Mouse (Mus musculus) CH12F3 (cell line): Measurements from ENCODE around the gene Olfr1259.
"Not testable (repeated sequence)": the region's sequence is repeated elsewhere in the genome, so short reads cannot be mapped to it uniquely, and the experiment has no call there.

Source experiments
- in situ Hi-C: fragments of 300-500 bp; cut with MboI; formaldehyde crosslinking; loops from 2 replicates; pipeline ENCODE4 v1.14.3; 2020; ENCODE audit warnings: low sequenced_read_pairs

Olfr1259 gene

DNA sequence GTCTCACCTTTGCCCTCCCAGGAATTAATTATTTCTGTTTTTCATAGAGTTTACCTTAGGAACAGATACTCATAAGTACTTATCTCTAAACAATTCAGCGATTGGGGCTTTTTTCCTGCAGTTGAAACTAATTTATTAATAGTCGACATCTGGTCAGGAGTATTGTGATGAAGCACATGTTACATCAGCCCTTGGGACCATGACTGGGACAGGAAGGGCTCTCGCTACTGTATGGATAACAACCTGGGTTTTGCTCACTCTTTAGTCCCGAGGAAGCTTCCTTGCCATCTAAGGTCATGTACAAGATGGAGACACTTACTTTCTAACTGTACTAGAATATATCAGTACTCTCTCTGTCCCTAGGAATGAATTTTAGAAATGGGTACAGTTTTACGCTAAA lies at the start of gene Olfr1259:
Olfr1259 (minus strand) TSS at position 101 of the 400 bp plus-strand sequence.
- in situ Hi-C loops = no loop called here

DNA sequence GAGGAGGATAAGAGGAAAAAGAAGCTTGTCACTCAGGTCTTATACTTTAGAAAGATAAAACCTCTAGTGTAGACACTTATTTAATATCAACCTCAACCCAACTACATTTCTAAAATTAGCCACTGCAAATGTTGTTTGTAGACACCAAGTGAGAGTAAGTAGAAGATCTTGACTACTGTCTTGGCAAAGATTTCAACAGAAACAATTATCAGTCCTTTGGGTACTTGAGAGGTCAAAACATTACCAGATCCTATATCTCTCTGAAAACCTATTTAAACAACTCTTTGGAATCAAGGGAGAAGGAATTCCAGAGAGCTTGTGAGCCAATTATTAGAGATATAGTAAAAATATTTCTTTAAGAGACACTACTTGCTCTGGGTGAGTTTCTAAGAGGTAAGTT lies 42.5 kb upstream of the Olfr1259 start, which contains the start of gene Olfr1261:
Olfr1261 (plus strand) TSS at position 301 of the 400 bp plus-strand sequence.
- in situ Hi-C loops = no loop called here

DNA sequence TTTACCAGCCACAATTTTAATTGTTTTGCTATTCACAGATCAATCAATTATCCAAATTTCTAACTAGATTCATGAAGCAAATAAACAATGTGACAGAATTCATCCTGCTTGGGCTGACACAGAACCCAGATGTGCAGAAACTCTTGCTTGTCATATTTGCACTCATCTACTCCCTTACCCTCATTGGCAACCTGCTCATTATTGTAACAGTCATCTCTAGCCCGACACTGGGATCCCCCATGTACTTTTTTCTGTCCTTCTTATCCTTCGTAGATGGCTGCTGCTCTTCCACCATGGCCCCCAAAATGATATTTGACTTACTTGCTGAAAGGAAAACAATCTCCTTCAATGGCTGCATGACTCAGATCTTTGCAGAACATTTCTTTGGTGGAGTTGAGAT lies 29.2 kb upstream of the Olfr1259 start:
- in situ Hi-C loops = no loop called here

DNA sequence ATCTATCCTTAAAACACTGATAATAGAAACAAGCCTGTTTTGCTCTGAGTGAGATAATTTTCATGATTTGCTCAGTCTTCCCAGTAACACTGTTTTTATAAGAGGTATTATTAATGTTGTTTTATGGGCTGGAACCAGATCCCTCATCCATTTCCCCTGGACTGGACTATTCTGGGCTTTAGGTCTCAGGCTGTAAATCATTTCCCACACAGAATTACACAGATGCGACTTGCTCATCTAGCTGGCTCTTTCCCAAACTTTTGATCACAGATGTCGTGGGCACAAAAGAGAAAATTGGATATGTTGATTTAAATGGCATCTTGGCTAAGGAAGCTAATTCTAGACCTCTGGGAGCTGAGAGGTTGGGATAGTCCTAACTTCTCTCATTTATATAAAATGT lies 25.7 kb upstream of the Olfr1259 start, which contains the start of gene Olfr1260:
Olfr1260 (plus strand) TSS at position 157 of the 400 bp plus-strand sequence.
- in situ Hi-C loops = no loop called here

DNA sequence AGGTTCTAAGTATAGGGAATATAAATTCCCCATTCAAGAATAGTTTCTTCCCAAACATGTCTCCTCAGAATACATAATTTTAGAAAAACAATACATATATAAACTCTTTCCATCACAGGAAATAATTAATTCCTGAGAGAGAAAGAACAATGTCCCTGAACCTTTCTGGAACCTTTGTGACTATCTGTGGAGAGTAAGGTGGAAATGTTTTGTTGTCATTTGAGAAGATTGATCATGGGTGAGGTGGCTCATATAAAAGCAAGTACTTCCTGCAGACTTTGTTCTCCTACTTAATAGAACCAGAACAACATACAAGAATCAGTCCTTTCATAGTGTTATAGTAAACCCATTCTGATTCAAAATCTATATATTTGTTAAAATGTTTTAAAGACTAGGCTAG lies 21.5 kb downstream of the Olfr1259 start, which contains the start of gene Olfr1258:
Olfr1258 (plus strand) TSS at position 301 of the 400 bp plus-strand sequence.
- in situ Hi-C loops = no loop called here

DNA sequence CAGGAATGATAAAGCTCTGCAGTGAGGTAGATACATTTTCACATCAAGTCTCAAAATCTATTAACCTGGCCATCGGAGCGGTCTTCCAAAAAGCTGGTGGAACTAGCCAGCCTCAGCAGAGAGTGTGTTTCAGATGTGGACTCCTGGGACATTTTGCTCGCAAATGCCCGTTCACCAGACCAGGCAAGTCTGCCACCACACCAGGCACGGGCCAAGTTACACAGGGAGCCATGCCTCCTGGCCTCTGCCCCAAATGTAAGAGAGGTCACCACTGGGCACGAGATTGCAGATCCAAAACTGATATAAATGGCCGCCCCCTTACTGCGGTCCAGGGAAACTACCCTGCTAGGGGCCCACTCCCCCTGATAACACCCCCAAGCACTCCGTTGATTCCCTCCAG lies 35.8 kb downstream of the Olfr1259 start:
- in situ Hi-C loops = not testable (repeated sequence)
